ENCODE assay signal across 16 mouse cellular contexts in genomic region chr10:80698605-80699004, GRCm38 (mm10). TPM values are rescaled to one million over a fixed set of nuclear protein-coding genes. Genes with fewer than 3 reads are reported as not detected.
DNase-seq lines count a peak whose midpoint lies in the region; ATAC-seq lines count a peak whose summit lies in the region.
"Had no signal": no experiment of that assay in that cellular context is flagged by ENCODE, and none has a peak within 500 bp of the region (broad histone marks: within the 10 kb centered on the region; RNA-seq: fewer than 3 reads in every experiment).

No protein-coding gene starts in this region.

- intact Hi-C loops in left cerebral cortex, postnatal 25 days (cut with DNase I) = no loop called here

- 93% methylated on average over 9 of the region's 9 CpGs for WGBS in intestine, embryonic 16.5 days
- WGBS in intestine, embryonic 15.5 days = 81% methylated on average over 9 of the region's 9 CpGs
- 70% methylated on average over 9 of the region's 9 CpGs for WGBS in liver, embryonic 13.5 days (ENCODE audit: insufficient replicate concordance)

- H3K9ac ChIP-seq in intestine, embryonic 16.5 days (ENCODE audit: low read depth, low read length) = 0 out of 2 replicates have a peak overlapping the region, but pooled peaks have one; percentile 1
- no peak overlapping the region for H3K9ac ChIP-seq in intestine, embryonic 15.5 days
- H3K9ac ChIP-seq in liver, embryonic 13.5 days = peak overlapping the region; percentile 76
- H3K9ac ChIP-seq: forebrain, embryonic 12.5 days; neural tube, embryonic 12.5 days had no signal

- no peak for ATAC-seq in intestine, embryonic 16.5 days
- ATAC-seq in intestine, embryonic 15.5 days = no peak
- no peak for ATAC-seq in liver, embryonic 13.5 days (ENCODE audit: low read depth)
- ATAC-seq: inflammation-experienced regulatory T-cells, adult 6 months had no signal

- H3K36me3 ChIP-seq in intestine, embryonic 16.5 days (ENCODE audit: control insufficient read depth, insufficient read depth, low read length) = no peaks in the 10 kb centered on the region
- 0 out of 2 replicates have a peak, but pooled peaks cover 3% of the 10 kb centered on the region for H3K36me3 ChIP-seq in intestine, embryonic 15.5 days
- H3K36me3 ChIP-seq in liver, embryonic 13.5 days = peaks cover 24% of the 10 kb centered on the region

- H3K27me3 ChIP-seq in intestine, embryonic 16.5 days (replicated peaks; ENCODE audit: control insufficient read depth, insufficient read depth, low read length) = no peaks in the 10 kb centered on the region
- H3K27me3 ChIP-seq in intestine, embryonic 15.5 days (replicated peaks) = no peaks in the 10 kb centered on the region
- no peaks in the 10 kb centered on the region for H3K27me3 ChIP-seq in liver, embryonic 13.5 days
- H3K27me3 ChIP-seq: forebrain, embryonic 12.5 days; neural tube, embryonic 12.5 days had no signal

- H3K27ac ChIP-seq in intestine, embryonic 16.5 days (ENCODE audit: low read length) = no peak overlapping the region
- H3K27ac ChIP-seq in intestine, embryonic 15.5 days = no peak overlapping the region
- peak overlapping the region; percentile 93 for H3K27ac ChIP-seq in liver, embryonic 13.5 days
- H3K27ac ChIP-seq: forebrain, embryonic 12.5 days; heart, adult 2 months; neural tube, embryonic 12.5 days had no signal

- H3K4me3 ChIP-seq in intestine, embryonic 16.5 days (ENCODE audit: low read length) = no peak overlapping the region
- no peak overlapping the region for H3K4me3 ChIP-seq in intestine, embryonic 15.5 days (replicated peaks)
- H3K4me3 ChIP-seq in liver, embryonic 13.5 days (replicated peaks) = peak overlapping the region; percentile 37
- H3K4me3 ChIP-seq: forebrain, embryonic 12.5 days; heart, adult 2 months; neural tube, embryonic 12.5 days had no signal

- no peak overlapping the region for H3K4me2 ChIP-seq in intestine, embryonic 16.5 days (ENCODE audit: low read depth, low read length)
- H3K4me2 ChIP-seq in intestine, embryonic 15.5 days (replicated peaks) = no peak overlapping the region
- H3K4me2 ChIP-seq in liver, embryonic 13.5 days = peak overlapping the region; percentile 69
- H3K4me2 ChIP-seq: forebrain, embryonic 12.5 days; neural tube, embryonic 12.5 days had no signal

- no peaks in the 10 kb centered on the region for H3K9me3 ChIP-seq in intestine, embryonic 16.5 days (ENCODE audit: control insufficient read depth, low read length)
- no peaks in the 10 kb centered on the region for H3K9me3 ChIP-seq in intestine, embryonic 15.5 days
- H3K9me3 ChIP-seq in liver, embryonic 13.5 days (replicated peaks) = no peaks in the 10 kb centered on the region
- H3K9me3 ChIP-seq: forebrain, embryonic 12.5 days; neural tube, embryonic 12.5 days had no signal

- DNase-seq in cerebellum, adult 9-11 months = peak; percentile 54
- no peak for DNase-seq in cerebellum, adult 11-12 months
- DNase-seq in A20 (ENCODE audit: low read depth, low spot score) = peak; percentile 11
- no peak for DNase-seq in liver, embryonic 13.5 days
- DNase-seq in layer of hippocampus, adult 8-10 months (ENCODE audit: low spot score in 2 of 2) = no peak
- no peak for DNase-seq in left cerebral cortex, postnatal 25 days (ENCODE audit: low spot score in 2 of 2)
- DNase-seq: cerebellum, adult 9-10 months; heart, adult 2 months; kidney, postnatal 14 days; lung, postnatal 10 days; retina, postnatal 1 day had no signal

- peaks cover 34% of the 10 kb centered on the region for H3K4me1 ChIP-seq in intestine, embryonic 16.5 days (ENCODE audit: control insufficient read depth, insufficient read depth, low read length)
- peaks cover 37% of the 10 kb centered on the region for H3K4me1 ChIP-seq in intestine, embryonic 15.5 days (replicated peaks)
- peaks cover 91% of the 10 kb centered on the region for H3K4me1 ChIP-seq in liver, embryonic 13.5 days (replicated peaks)

RNA-seq across cellular contexts. Expression of gene Mob3a, which starts 3.2 kb away (rescaled TPM):
- polyA plus RNA-seq in intestine, embryonic 16.5 days (2015; fragmentation: Nextera tagmentation; extraction: Ambion mirVana) = 39.8 and 41.8 TPM in 2 replicates
- polyA plus RNA-seq in intestine, embryonic 15.5 days (2015; fragmentation: Nextera tagmentation; extraction: Ambion mirVana) = 40.4 and 43.0 TPM in 2 replicates
- 31.6 and 38.5 TPM in 2 replicates for polyA plus RNA-seq in liver, embryonic 13.5 days (2015; fragmentation: Nextera tagmentation; extraction: Ambion mirVana)
- 10 to 100 TPM; 13.8 to 18.0 (median 15.0) TPM for total RNA-seq in layer of hippocampus, adult 8-10 months (2022)
- total RNA-seq in left cerebral cortex, postnatal 25 days (2021) = 10 to 100 TPM; 13.4 to 15.8 TPM

RNA-seq across cellular contexts. Expression of gene Izumo4, which starts 3.4 kb away (rescaled TPM):
- 18.5 and 25.0 TPM in 2 replicates for polyA plus RNA-seq in intestine, embryonic 16.5 days (2015; fragmentation: Nextera tagmentation; extraction: Ambion mirVana)
- polyA plus RNA-seq in intestine, embryonic 15.5 days (2015; fragmentation: Nextera tagmentation; extraction: Ambion mirVana) = 22.3 and 26.5 TPM in 2 replicates
- 6.1 and 7.5 TPM in 2 replicates for polyA plus RNA-seq in liver, embryonic 13.5 days (2015; fragmentation: Nextera tagmentation; extraction: Ambion mirVana)
- 10 to 100 TPM; 56.6 to 73.2 (median 69.8) TPM for total RNA-seq in layer of hippocampus, adult 8-10 months (2022)
- total RNA-seq in left cerebral cortex, postnatal 25 days (2021) = 10 to 100 TPM; 35.9 to 42.5 TPM

RNA-seq across cellular contexts. Expression of gene Mknk2, which starts 20.7 kb away (rescaled TPM):
- 18.3 and 49.9 TPM in 2 replicates for polyA plus RNA-seq in intestine, embryonic 16.5 days (2015; fragmentation: Nextera tagmentation; extraction: Ambion mirVana)
- 68.8 and 73.0 TPM in 2 replicates for polyA plus RNA-seq in intestine, embryonic 15.5 days (2015; fragmentation: Nextera tagmentation; extraction: Ambion mirVana)
- 71.4 and 73.8 TPM in 2 replicates for polyA plus RNA-seq in liver, embryonic 13.5 days (2015; fragmentation: Nextera tagmentation; extraction: Ambion mirVana)
- 10 to 100 TPM; 41.9 to 50.0 (median 45.1) TPM for total RNA-seq in layer of hippocampus, adult 8-10 months (2022)
- 10 to 100 TPM; 35.3 to 44.0 TPM for total RNA-seq in left cerebral cortex, postnatal 25 days (2021)

RNA-seq across cellular contexts. Expression of gene Btbd2, which starts 41.7 kb away (rescaled TPM):
- 9.2 and 10.6 TPM in 2 replicates for polyA plus RNA-seq in intestine, embryonic 16.5 days (2015; fragmentation: Nextera tagmentation; extraction: Ambion mirVana)
- polyA plus RNA-seq in intestine, embryonic 15.5 days (2015; fragmentation: Nextera tagmentation; extraction: Ambion mirVana) = 54.9 and 62.4 TPM in 2 replicates
- polyA plus RNA-seq in liver, embryonic 13.5 days (2015; fragmentation: Nextera tagmentation; extraction: Ambion mirVana) = 11.5 and 12.7 TPM in 2 replicates
- 100 to 1,000 TPM in 2 of 4 experiments, 10 to 100 TPM in 2; 92.1 to 103 (median 97.9) TPM for total RNA-seq in layer of hippocampus, adult 8-10 months (2022)
- 10 to 100 TPM; 91.7 to 92.7 TPM for total RNA-seq in left cerebral cortex, postnatal 25 days (2021)

RNA-seq across cellular contexts. Expression of gene Ap3d1, which starts 43.5 kb away (rescaled TPM):
- polyA plus RNA-seq in intestine, embryonic 16.5 days (2015; fragmentation: Nextera tagmentation; extraction: Ambion mirVana) = 57.9 and 58.4 TPM in 2 replicates
- polyA plus RNA-seq in intestine, embryonic 15.5 days (2015; fragmentation: Nextera tagmentation; extraction: Ambion mirVana) = 70.5 and 71.4 TPM in 2 replicates
- 24.9 and 25.6 TPM in 2 replicates for polyA plus RNA-seq in liver, embryonic 13.5 days (2015; fragmentation: Nextera tagmentation; extraction: Ambion mirVana)
- 100 to 1,000 TPM; 136 to 163 (median 147) TPM for total RNA-seq in layer of hippocampus, adult 8-10 months (2022)
- total RNA-seq in left cerebral cortex, postnatal 25 days (2021) = 100 to 1,000 TPM; 142 to 145 TPM

Comparison
In these comparisons a context has a peak if more than half of its experiments do, and no peak if none do; other contexts are left out.
1. DNase-seq: peak in cerebellum, adult 9-11 months (single experiment) and A20 (single experiment); none in cerebellum, adult 11-12 months (single experiment), liver, embryonic 13.5 days (single experiment), layer of hippocampus, adult 8-10 months (0 of 2) and left cerebral cortex, postnatal 25 days (0 of 2).